Mouse (Mus musculus) liver, adult 2 months (tissue): ENCODE data around the gene Stk4. TPM values are rescaled to one million over a fixed set of nuclear protein-coding genes. Genes with fewer than 3 reads are reported as not detected.

Experiments
- DNase-seq: peaks from one replicate; pipeline ENCODE4 v3.0.0-alpha.2; 2011; ENCODE audit warnings: low read depth, low spot score; ENCODE audit errors: extremely low read depth
- H3K27ac ChIP-seq: fragments of 200-500 bp; replicated peaks from 2 replicates; pipeline ENCODE4 v1.5.1; 2012; ENCODE audit warnings: low read depth, mild to moderate bottlenecking, control low read depth, inconsistent platforms, low read length; ENCODE audit not compliant: insufficient read depth
- H3K27me3 ChIP-seq: fragments of 200-500 bp; 2 replicates; pipeline ENCODE4 v1.6.1; 2012; ENCODE audit warnings: mild to moderate bottlenecking, moderate library complexity, low read length, inconsistent platforms; ENCODE audit not compliant: control insufficient read depth, insufficient read depth
- H3K36me3 ChIP-seq: fragments of 200-500 bp; 2 replicates; pipeline ENCODE4 v1.6.1; 2012; ENCODE audit warnings: low read length, inconsistent platforms; ENCODE audit not compliant: control insufficient read depth, insufficient read depth
- H3K4me1 ChIP-seq: fragments of 200-500 bp; 2 replicates; pipeline ENCODE4 v1.6.1; 2011; ENCODE audit warnings: low read length; ENCODE audit not compliant: control insufficient read depth, insufficient read depth
- H3K4me3 ChIP-seq: fragments of 200-500 bp; 2 replicates; pipeline ENCODE4 v1.5.1; 2011; ENCODE audit warnings: low read depth, mild to moderate bottlenecking, control low read depth, low read length, moderate library complexity; ENCODE audit not compliant: insufficient read depth
- H3K79me2 ChIP-seq: fragments of 200-500 bp; 2 replicates; pipeline ENCODE4 v1.6.1; 2012; ENCODE audit warnings: inconsistent platforms, mild to moderate bottlenecking, low read length, moderate library complexity; ENCODE audit not compliant: control insufficient read depth, insufficient read depth
- H3K9ac ChIP-seq: fragments of 200-500 bp; 2 replicates; pipeline ENCODE4 v1.6.1; 2012; ENCODE audit warnings: low read depth, mild to moderate bottlenecking, control low read depth, inconsistent platforms, low read length
- CTCF ChIP-seq: fragments of 200-500 bp; IDR thresholded peaks from 2 replicates; pipeline ENCODE4 v1.5.1; 2011; ENCODE audit warnings: low read depth, low read length, control low read depth
- POLR2A ChIP-seq: fragments of 200-500 bp; IDR thresholded peaks from 2 replicates; pipeline ENCODE4 v1.6.1; 2011; ENCODE audit warnings: low read length, control low read depth; ENCODE audit not compliant: insufficient read depth; ENCODE audit errors: extremely low read depth
- WGBS: fragments of 180-500 bp; shearing (Covaris S2); methylation state at CpG from one replicate; pipeline ENCODE4 v1.1.7; 2018; 5-methylcytosine and 5-hydroxymethylcytosine counted together
- polyA plus RNA-seq: library from polyadenylated mRNA; depleted of rRNA; stranded (reverse); fragments of >200 nt; gene quantifications from 2 replicates; pipeline ENCODE4 v1.2.3, GENCODE M21; 2012; rRNA removed
- total RNA-seq: library from RNA; depleted of rRNA; stranded (reverse); fragments of >200 nt; gene quantifications from 2 replicates; pipeline ENCODE4 v1.2.3, GENCODE M21; 2014; rRNA removed

Gene Stk4
- total and polyA plus RNA-seq, 2 experiments: 4.7 to 13.9 TPM

DNA sequence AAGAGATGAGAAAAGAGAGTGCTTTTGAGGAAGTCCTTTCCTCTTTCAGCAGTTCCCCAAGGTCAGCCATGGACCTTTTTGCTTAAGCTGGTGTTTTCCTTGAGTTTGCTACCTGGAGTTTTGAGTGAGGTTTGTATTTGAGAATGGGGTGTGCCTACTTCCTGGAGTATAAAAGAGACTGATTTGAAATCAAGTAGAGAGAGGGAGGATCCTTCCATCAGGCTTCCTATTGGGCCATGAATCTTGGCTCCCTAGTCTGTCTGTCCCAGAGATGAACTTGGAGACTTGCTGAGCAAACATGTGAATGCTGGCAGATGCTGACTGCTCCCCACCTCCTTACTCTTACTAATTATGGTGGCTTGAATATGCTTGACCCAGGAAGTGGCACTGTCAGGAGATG, 122.2 kb downstream of the Stk4 start:
- DNase-seq: peak; percentile 28
- no peaks in the 10 kb centered on the region for H3K79me2 ChIP-seq
- H3K9ac ChIP-seq: no peak overlapping the region
- H3K36me3 ChIP-seq: no peaks in the 10 kb centered on the region
- no peaks in the 10 kb centered on the region for H3K4me1 ChIP-seq
- no peak overlapping the region for H3K27ac ChIP-seq
- TF ChIP-seq POLR2A (no peak), CTCF (no peak)
- no peaks in the 10 kb centered on the region for H3K27me3 ChIP-seq
- H3K4me3 ChIP-seq: no peak overlapping the region

DNA sequence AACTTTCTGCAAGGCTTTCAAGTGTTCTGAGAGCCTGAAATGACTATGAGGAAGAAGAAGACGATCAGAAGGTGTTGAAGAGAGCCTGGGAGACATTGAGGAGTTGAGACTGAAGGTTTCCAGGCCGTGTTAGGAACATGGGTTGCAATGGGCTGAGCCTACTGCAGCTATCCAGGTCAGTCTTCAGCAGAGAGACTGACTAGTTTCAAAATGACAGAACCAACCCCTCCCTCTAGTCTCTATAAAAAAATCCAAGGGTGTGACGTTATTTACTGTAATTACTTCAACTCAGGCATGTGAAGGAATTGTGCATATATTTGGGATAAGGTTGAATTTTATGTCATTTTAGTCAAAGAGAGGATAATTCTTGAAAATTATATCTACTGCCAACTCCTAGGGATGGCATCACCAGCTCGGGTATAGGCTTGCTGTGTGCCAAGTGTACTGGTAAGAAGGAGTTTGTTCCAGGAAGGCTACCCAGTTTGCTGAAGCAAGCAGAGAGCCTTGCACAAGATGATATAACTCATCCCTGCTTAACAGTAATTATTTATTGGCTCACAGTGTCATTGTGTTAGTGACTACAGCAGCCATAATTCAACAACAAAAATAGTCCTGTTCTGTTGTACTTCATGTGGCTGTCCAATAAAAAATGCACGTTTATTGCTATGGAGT, 125.0 kb downstream of the Stk4 start:
- no peaks in the 10 kb centered on the region for H3K36me3 ChIP-seq
- H3K27ac ChIP-seq: no peak overlapping the region
- no peak overlapping the region for H3K4me3 ChIP-seq
- 68% methylated on average over 5 of the region's 5 CpGs for WGBS
- H3K27me3 ChIP-seq: no peaks in the 10 kb centered on the region
- TF ChIP-seq CTCF (no peak), POLR2A (no peak)
- H3K79me2 ChIP-seq: no peaks in the 10 kb centered on the region
- DNase-seq: no peak
- no peaks in the 10 kb centered on the region for H3K4me1 ChIP-seq
- no peak overlapping the region for H3K9ac ChIP-seq

- no peaks in the 10 kb centered on the region for H3K27me3 ChIP-seq
- H3K79me2 ChIP-seq: no peaks in the 10 kb centered on the region
- no peak for DNase-seq
- no peak overlapping the region for H3K9ac ChIP-seq
- H3K4me1 ChIP-seq: no peaks in the 10 kb centered on the region
- 85% methylated on average over 5 of the region's 5 CpGs for WGBS
- TF ChIP-seq POLR2A: no peak
- no peak for TF ChIP-seq CTCF
- no peaks in the 10 kb centered on the region for H3K36me3 ChIP-seq
- no peak overlapping the region for H3K4me3 ChIP-seq
- H3K27ac ChIP-seq: no peak overlapping the region
Observed at GRCm38 (mm10) chr2:164195971-164196699, 126.0 kb downstream of the Stk4 start.

DNA sequence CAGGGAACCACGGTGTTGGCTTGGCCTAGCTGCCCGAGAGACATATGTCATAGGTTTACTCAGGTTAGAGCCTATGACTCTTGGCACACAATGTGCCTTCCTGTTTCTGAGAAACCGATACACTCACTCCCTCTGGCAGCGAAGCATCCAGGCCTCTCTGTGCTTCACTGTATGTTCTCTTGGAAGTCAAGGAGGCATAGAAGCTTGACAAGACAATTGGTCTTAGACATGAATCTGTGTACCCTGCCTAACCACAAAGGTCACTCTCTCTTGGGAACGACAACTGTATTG, 126.5 kb downstream of the Stk4 start:
- WGBS: 71% methylated on average over 5 of the region's 5 CpGs
- TF ChIP-seq POLR2A (no peak), CTCF (no peak)
- Histone ChIP-seq H3K36me3 (no peaks in the 10 kb centered on the region), H3K4me3 (no peak overlapping the region), H3K79me2 (no peaks in the 10 kb centered on the region), H3K27me3 (no peaks in the 10 kb centered on the region), H3K9ac (no peak overlapping the region), H3K27ac (no peak overlapping the region), H3K4me1 (no peaks in the 10 kb centered on the region)
- no peak for DNase-seq

DNA sequence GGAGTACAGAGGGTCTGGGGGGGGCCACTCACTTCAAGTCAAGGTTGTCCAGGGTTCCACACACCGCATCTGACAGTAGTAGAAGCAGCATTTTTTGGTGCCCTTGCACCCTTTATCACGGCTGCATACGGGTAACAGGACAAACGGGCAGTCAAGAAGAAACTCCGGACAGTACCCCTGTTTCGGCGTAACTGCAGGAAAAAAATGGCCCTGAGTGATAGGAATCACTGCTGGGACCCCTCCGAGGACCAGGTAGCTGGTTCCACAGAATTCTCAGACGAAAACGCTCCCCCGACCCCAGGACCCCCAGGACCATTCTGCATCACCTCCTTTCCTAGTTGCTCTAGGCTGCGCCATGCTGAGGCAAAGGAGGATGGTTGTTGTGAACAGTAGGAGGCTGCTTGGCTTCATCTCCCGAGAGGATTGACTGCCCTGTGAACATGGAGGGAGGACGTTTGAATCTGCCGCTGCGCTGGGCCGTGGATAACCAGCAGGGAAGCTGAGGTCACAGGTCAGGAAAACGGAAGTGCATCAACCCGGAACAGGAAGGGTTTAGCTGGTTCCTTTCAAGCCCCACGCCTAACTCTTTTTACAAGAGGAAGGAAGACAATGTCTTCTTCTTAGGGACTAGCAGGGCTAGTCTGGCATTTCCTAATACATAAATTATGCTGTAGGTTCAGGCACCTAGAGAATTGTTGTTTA, 129.7 kb downstream of the Stk4 start, which contains the start of gene Wfdc15a:
Wfdc15a (minus strand) TSS at position 505 of the 702 bp plus-strand sequence.
- Histone ChIP-seq H3K79me2 (no peaks in the 10 kb centered on the region), H3K4me1 (no peaks in the 10 kb centered on the region), H3K27me3 (no peaks in the 10 kb centered on the region), H3K36me3 (no peaks in the 10 kb centered on the region), H3K9ac (no peak within 1 kb of the TSS), H3K27ac (no peak within 1 kb of the TSS), H3K4me3 (no peak within 1 kb of the TSS)
- no peak for DNase-seq
- no peak for TF ChIP-seq CTCF
- 81% methylated on average over 20 of the region's 20 CpGs for WGBS

Other genes starting within 250 kb of the Stk4 start
- gene Ccn5, start 249.5 kb upstream of the Stk4 start, total RNA-seq: 0.07 and 0.09 TPM in 2 replicates
- gene Ccn5, start 249.5 kb upstream of the Stk4 start, polyA plus RNA-seq: 0.21 and 0.23 TPM in 2 replicates
- gene Kcnk15, start 216.7 kb upstream of the Stk4 start, total RNA-seq: not detected in 2 replicates
- not detected in 2 replicates for gene Kcnk15, start 216.7 kb upstream of the Stk4 start, polyA plus RNA-seq
- 0.09 and 0.20 TPM in 2 replicates for gene Rims4, start 151.6 kb upstream of the Stk4 start, total RNA-seq
- 0.02 and 0.04 TPM in 2 replicates for gene Rims4, start 151.6 kb upstream of the Stk4 start, polyA plus RNA-seq
- 36.3 and 42.6 TPM in 2 replicates for gene Ywhab, start 75.4 kb upstream of the Stk4 start, total RNA-seq
- gene Ywhab, start 75.4 kb upstream of the Stk4 start, polyA plus RNA-seq: 16.9 and 17.2 TPM in 2 replicates
- under 0.01 TPM in 1 of 2 replicates, not detected in the other for gene Pabpc1l, start 44.9 kb upstream of the Stk4 start, total RNA-seq
- gene Pabpc1l, start 44.9 kb upstream of the Stk4 start, polyA plus RNA-seq: not detected in 2 replicates
- gene Tomm34, start 847 bp downstream of the Stk4 start, total RNA-seq: 6.0 and 7.4 TPM in 2 replicates
- gene Tomm34, start 847 bp downstream of the Stk4 start, polyA plus RNA-seq: 11.5 and 13.8 TPM in 2 replicates
- not detected in 2 replicates for gene Kcns1, start 100.8 kb downstream of the Stk4 start, total RNA-seq
- not detected in 2 replicates for gene Kcns1, start 100.8 kb downstream of the Stk4 start, polyA plus RNA-seq
- gene Wfdc5, start 112.4 kb downstream of the Stk4 start, total RNA-seq: not detected in 2 replicates
- not detected in 2 replicates for gene Wfdc5, start 112.4 kb downstream of the Stk4 start, polyA plus RNA-seq
- gene Wfdc12, start 120.3 kb downstream of the Stk4 start, total RNA-seq: not detected in 2 replicates
- not detected in 2 replicates for gene Wfdc12, start 120.3 kb downstream of the Stk4 start, polyA plus RNA-seq
- not detected in 2 replicates for gene Wfdc15a, start 129.8 kb downstream of the Stk4 start, total RNA-seq
- gene Wfdc15a, start 129.8 kb downstream of the Stk4 start, polyA plus RNA-seq: not detected in 2 replicates
- 0.28 TPM in 1 of 2 replicates, not detected in the other for gene Wfdc15b, start 151.3 kb downstream of the Stk4 start, total RNA-seq
- gene Wfdc15b, start 151.3 kb downstream of the Stk4 start, polyA plus RNA-seq: 0.24 TPM in 1 of 2 replicates, not detected in the other
- not detected in 2 replicates for gene Svs2, start 168.1 kb downstream of the Stk4 start, total RNA-seq
- gene Svs2, start 168.1 kb downstream of the Stk4 start, polyA plus RNA-seq: not detected in 2 replicates
- not detected in 2 replicates for gene Svs3b, start 186.3 kb downstream of the Stk4 start, total RNA-seq
- not detected in 2 replicates for gene Svs3b, start 186.3 kb downstream of the Stk4 start, polyA plus RNA-seq
- not detected in 2 replicates for gene Svs4, start 208.1 kb downstream of the Stk4 start, total RNA-seq
- gene Svs4, start 208.1 kb downstream of the Stk4 start, polyA plus RNA-seq: not detected in 2 replicates
- gene Svs3a, start 218.9 kb downstream of the Stk4 start, total RNA-seq: not detected in 2 replicates
- not detected in 2 replicates for gene Svs3a, start 218.9 kb downstream of the Stk4 start, polyA plus RNA-seq
- not detected in 2 replicates for gene Svs6, start 246.4 kb downstream of the Stk4 start, total RNA-seq
- not detected in 2 replicates for gene Svs6, start 246.4 kb downstream of the Stk4 start, polyA plus RNA-seq